Mouse (Mus musculus): ENCODE measurements around the gene Zfyve1.
A peak's percentile ranks its signal among the peaks of the same experiment; 100 is the strongest.
"Not testable (repeated sequence)": the region's sequence is repeated elsewhere in the genome, so short reads cannot be mapped to it uniquely, and the experiment has no call there.

Gene Zfyve1

DNA sequence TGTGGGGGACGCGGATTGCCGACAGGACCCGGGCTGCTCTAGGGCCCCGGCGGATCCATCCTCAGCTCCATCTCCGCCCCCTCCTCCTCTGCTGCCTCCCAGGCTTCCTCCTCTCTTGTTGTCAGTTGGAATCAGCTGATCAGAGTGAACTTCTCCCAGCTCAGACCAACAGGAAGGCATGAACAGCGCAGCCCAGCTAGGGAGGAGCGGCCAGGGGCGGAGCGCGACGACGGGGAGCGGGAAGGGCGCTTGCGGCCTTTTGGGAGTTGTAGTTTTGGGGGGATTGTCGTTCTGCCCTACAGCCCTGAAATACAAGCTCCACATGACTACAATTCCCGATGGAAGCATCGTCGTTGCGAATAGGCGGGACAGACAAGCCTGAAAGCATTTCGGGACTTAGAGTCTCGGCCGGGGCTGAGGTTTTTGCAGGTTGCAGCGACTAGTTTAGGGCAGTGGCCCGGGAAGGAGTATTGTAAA is at the start of gene Zfyve1:
TSS of gene Zfyve1 (minus strand) at position 198 of the 477 bp plus-strand sequence.
- peak; percentile 94 for DNase-seq (ENCODE audit: extremely low spot score)

DNA sequence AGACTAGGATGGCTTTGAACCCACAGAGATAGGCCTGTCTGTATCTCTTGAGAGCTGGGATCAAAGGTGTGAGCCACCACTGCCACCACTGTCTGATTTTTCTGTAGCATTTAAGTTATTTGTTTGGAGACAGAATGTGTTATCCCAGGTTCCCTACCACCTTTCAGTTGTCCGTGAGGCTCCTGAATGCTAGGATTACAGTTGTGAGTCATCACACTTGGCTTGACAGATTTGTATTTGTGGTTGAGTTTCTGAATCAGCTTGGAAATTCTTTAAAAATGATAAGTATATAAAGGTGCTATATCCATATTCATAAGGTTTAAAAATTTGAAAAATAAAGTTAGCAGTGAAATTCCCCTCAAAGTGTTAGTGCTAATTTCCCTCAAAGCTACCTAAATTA is 46.1 kb upstream of the Zfyve1 start:
- no peak for DNase-seq (ENCODE audit: extremely low spot score)

DNA sequence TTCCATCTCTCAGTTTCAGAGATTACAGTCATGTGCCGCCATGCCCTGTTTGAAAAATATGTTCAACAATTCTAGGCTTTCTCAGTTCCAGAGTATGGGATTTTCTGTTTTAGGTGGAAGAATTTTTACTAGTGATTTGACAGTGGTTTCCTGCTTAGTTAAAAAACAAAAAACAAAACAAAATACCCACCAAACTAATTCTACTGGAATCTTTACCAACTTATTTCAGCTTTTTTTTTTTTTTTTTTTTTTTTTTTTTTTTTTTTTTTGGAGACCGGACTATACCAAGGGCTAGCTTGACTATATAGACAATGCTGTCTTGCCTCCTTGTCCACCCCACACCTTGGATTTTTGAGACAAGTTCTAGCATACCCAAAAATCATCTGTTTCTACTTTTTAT is 44.2 kb upstream of the Zfyve1 start:
- no peak for DNase-seq (ENCODE audit: extremely low spot score)

DNA sequence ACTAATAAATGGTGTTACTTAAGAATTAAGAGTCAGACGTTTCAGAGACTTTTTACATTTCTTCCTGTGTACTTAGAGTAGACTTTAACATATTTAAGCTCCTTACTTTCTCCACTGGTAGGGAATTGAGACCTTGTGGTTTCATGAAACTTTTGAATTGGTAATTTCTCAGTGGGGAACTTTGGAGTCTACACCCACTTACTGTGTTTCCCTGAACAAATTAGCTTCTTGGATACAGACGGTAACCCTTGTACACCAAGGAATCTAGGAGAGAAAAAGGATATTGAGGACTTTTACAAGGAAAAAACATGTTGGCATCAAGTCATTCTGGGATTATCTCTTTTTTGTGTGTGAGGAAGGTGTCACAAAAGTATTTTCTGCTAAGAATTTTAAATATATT is 36.8 kb upstream of the Zfyve1 start:
- DNase-seq (ENCODE audit: extremely low spot score): no peak

DNA sequence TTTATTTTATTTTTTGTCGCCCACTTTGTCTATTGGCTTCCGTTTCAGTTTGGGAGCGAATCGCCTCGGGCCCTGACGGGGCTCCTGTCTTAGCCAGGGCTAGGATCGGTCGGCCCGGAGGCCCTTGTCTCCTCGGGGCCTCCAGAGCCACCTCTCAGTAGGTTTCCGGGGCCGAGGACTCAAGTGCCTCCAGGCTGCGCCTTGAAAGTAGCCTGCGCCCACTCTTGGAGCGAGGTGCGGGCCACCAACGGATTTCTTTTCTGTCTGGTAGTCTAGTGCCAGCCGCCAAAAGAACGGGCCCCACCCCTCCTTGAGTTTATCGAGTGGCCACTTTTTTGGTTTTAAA is 35.6 kb upstream of the Zfyve1 start:
- DNase-seq (ENCODE audit: extremely low spot score): no peak

DNA sequence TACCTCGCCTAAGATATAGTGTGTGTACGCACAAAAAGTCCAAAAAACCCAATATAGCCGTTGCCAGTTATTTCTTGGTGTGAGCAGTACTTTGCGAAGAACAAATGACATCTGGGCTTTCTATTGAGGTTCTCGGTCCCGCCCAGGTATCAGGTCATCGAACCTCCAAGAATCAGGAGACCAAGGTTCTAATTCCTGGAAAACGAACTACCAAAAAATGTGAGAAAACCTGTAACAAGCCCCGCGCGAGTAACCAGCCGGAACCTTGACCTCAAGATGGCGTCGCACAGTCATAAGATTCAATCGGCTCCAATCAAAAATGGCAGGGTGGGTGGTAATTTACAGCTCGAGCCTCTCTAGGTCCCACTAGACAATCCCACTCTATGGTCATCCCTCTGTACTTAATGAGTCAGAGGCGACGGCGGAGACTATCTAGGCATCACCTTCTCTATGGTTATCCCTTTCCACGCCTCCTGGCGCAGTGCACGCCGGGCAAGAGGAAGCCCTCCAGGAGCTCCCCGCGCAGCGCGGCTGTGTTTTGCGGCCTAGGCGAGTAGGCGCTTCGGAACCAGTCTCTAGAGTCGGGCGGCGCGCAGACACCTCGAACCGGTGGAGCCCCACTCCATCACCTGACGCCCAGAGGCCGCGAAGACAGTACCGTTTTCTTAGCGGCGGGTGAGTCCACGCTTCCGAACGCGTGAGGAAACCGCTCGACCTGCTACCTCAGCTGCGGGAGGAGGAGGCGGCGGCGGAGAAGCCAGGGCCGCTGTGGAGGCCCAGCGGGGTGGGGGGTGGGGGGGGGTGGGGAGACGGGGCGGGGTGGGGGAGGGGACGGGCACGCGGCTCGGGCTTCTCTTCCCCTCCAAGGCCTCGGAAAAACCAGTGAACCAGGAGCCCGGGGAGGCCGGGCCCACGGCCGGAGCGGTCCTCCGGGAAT is 35.0 kb upstream of the Zfyve1 start:
- DNase-seq (ENCODE audit: extremely low spot score): peak; percentile 98

DNA sequence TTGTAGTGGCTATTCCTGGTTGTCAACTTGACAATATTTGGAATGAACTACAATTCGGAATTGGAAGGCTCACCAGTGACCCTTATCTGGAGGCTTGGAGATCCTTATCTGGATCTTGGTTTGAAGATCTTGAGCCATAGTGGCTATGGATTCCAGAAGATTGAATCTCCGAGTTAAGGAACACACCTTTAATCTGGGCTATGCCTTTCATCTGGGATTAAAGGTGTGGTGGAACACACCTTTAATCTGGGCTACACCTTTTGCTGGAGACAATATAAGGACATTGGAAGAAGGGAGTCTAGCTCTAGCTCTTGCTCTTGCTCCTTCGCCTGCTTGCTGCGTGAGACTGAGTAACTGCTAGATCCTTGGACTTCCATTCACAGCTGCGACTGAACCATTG is 33.9 kb upstream of the Zfyve1 start, which contains the start of gene Rbm25:
TSS of gene Rbm25 (plus strand) at position 301 of the 400 bp plus-strand sequence.
- DNase-seq (ENCODE audit: extremely low spot score): not testable (repeated sequence)

DNA sequence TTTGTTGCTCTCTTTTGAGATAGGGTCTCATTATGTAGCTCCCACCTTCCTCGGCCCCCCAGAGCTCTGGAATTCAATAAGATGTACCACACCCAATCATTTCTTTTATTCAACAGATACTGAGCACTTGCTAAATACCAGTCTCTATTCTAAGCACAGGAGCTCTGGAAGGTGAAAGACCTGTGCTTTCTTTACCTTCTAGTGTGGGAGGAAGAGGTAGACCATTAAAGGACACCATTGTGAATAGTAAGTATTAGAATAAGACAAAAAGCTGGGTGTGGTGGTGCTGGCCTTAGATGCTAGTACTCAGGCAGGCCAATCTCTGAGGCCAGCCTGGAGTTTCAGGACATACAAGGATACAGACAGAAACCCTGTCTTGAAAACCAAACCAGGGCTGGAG is 27.3 kb upstream of the Zfyve1 start:
- DNase-seq (ENCODE audit: extremely low spot score): no peak

DNA sequence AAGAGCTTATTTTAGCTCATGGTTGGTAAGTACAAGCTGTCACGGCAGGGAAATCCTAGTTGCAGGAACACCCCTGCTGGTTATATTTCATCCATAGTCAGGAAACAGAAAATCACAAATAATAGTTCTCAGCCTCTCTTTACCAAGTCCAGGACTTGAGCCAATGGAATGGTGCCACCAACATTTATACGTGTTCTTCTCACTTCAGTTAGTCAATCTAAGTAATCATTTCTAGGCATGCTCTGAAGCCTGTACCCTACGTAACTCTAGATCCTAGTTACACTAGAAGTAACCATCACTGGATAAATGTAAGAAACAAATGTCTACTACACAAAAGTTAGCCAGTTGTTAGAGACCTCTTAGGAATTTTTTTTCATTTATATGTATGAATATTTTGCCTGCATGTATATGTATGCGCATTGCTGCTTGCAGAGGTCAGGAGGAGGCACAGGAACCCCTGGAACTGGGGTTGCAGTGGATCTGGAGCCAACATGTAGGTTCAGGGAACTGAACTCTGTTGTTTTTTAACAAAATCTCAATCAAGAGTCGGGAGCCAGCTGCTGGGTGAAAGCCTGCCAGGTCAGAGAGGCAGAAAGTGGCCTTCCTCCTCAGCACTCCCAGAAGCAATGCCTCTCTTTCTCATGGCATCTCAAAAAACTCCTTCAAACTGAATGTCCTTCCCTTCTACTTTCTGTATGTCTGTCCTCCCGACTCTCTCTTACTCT is 25.2 kb upstream of the Zfyve1 start:
- no peak for DNase-seq (ENCODE audit: extremely low spot score)

DNA sequence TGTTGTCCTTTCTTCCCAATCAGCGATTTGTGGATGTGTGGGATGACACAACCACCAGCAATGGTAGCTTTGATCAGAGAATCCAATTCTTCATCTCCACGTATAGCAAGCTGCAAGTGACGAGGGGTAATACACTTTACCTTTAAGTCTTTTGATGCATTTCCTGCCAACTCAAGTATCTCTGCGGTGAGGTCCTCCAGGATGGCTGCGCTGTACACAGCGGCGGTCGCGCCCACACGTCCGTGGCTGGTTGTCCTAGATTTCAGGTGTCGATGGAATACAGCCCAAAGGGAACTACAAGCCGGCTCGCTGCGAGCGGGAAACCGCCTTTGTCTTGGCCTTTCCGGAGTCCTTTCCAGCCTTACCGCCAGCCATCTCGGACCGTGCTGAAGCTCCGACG is 23.7 kb upstream of the Zfyve1 start:
- not testable (repeated sequence) for DNase-seq (ENCODE audit: extremely low spot score)

DNA sequence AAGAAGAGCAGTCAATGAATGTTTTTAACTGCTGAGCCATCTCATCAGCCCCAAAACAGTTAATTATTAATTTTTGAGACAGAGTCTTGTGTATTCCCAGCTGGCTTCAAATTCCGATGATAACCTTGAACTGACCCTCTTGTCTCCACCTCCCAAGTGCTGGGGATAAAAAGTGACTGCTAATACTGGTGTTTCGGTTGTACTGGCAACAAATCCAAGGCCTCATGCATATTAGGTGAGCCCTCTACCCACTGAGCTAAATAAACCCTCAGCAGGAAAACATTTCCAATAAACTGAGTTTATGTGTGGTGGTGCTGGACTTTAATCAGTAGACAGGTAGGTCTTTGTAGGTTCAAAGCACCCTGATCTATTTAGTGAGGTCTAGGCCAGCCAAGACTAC is 22.0 kb upstream of the Zfyve1 start:
- no peak for DNase-seq (ENCODE audit: extremely low spot score)

DNA sequence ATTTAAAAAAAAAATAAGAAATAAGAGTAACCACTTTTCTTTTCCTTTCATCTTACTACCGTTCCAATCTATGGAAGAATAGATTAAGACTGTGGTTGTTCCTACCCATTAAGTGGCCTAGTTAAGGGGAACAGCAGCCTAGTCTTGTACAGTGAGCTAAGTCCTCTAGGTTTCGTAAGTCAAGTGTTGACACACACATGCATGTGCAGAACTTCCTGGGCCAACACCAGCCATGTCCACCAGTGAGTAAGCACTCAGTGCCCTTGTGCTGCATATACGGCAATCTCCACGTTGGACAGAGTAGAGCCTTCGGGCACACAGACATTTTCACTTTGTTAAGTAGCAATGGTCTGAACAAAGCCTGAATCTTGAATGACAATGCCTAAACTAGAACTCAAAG is 20.2 kb upstream of the Zfyve1 start:
- DNase-seq (ENCODE audit: extremely low spot score): no peak

DNA sequence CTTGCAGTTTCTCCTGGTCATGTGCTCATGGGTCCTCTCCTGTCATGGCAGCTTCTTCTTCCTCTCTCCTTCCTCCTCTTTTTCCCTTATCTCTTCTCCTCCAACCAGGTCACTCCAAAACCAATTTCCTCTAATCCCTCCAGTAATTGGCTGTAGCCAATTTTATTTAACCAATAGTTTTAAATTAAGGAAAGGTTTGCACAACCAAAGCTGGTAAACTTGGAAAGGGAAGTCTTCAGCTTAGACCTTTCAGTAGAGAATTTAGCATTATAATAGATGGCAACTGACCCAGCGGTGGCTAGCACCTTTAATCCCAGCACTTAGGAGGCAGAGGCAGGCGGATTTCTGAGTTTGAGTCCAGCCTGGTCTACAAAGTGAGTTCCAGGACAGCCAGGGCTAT is 9.4 kb upstream of the Zfyve1 start:
- DNase-seq (ENCODE audit: extremely low spot score): not testable (repeated sequence)

DNA sequence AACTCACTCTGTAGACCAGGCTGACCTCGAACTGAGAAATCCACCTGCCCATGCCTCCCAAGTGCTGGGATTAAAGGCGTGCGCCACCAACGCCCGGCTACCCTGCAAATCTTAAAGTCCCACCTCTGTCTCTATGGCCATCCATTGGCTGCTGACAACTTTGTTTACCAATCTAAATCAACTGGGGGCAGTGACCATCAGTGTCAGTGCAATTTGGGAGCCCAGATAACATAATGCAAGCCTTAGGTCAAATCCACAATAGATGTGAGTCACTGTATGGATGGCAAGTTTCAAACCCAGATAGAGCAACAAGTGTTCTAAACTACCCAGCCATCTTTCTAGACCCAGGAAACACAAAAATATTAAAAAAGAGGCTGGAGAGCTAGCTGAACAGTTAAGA is 5.3 kb upstream of the Zfyve1 start:
- DNase-seq (ENCODE audit: extremely low spot score): no peak

DNA sequence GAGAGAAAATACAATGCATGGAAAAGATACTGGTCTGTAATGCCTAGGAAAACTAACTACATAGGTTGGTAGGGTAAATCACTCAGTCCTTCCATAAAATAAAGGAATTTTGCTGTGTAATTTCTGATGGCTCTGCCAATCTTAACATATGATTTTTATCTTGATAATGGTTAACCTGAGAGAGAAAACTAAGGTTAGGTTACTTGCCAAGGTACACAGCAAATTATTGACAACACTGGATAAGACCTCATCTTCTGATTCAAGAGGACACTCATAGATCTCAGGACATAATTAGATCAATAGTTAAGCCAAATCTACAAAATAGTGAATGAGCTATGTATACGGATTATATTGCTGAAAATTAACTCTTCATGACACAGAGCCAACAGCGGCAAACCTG is 859 bp upstream of the Zfyve1 start:
- DNase-seq (ENCODE audit: extremely low spot score): no peak

DNA sequence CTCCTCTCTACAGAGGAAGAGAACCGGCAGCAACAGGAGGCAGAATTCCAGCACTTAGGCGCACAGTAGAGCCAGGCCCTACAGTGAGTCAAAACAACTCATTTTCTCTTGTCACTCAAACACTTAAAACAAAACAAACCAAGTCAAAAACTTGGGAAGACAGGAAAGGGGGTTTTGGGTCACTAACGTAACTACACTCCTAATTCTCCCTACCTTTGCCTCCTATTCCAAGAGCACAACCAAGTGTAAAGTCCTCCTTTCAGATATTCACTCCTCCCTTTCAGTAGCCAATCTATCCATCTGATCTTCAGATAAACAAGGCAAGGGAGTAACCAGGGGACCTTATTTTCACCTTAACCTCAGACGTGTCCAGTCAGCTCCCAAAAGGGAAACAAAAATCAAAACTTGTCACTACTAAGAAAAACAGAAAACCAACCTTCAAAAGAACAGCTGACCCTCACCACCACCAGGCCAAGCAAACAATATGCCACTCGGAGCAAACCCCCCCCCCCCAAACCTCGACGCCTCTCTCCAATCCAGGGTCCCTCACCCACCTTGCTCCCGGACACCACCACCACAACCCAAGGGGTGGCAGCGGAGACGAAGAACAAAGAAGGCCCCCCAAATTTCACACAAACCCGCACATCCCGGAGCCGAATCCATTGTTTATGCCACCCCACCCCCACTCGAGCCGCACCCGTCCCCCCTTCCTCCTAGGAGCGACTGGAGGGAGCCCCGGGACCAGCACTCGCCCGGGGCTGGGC is 649 bp downstream of the Zfyve1 start:
- DNase-seq (ENCODE audit: extremely low spot score): peak; percentile 10

DNA sequence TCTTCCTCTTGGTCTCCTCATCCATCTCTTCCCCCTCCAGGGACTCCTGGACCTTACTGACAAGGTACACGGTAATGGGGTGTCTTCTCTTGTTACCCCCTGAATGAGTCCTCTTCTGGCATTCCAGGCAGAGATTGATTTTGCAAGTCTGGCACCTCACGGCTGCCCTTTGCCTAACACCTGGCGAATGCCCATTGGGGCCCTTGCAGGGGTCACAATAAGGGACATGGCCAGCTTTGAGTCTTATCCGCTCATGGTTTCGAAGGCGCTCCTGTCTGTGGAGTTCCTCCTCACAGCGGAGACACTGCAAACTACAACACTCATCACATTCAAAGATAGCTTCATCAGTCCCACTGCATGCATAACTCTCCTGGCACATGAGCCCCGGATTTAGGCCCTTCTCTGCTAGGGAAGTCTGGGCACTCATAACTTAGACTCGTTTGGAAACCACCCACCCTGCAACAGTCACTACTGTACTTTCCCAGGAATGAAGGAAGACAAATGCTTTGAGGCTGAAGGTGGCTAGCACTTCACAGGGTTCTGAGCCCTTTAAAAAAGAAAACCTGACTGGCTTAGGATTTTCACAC is 2.5 kb downstream of the Zfyve1 start:
- DNase-seq (ENCODE audit: extremely low spot score): no peak

DNA sequence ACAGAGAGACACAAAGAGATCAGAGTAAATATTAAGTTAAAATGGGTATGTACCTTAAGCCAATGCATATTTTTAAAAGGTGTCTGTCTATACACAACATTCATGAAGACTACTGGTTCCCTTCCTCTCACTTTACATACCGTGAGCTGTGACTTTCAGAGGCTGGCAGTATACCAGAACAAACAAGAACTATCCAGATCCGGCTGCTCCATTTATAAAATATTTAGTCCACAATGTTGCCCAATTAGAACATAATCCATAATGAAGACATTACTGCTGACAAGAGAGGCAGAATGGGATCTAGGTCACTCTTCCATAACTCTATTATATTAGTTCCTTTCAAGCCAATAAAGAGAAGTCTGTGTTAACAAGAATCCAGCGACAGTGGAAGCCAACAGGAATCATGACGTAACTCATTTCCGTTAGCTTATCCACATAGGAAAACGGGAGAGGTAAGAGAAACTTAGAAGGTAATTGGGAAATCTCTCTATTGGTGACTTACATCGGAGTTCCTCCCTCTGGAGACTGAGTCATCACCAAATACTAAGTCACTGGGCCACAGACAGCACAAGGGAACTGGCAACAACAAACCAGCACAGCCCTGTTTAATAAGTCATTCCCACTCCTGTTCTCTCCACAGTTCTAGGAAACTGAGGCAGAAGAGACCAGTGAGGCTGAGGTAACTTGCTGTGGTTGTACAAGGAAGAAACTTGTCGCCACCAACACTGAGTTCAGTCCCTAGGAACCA is 5.1 kb downstream of the Zfyve1 start:
- DNase-seq (ENCODE audit: extremely low spot score): no peak

DNA sequence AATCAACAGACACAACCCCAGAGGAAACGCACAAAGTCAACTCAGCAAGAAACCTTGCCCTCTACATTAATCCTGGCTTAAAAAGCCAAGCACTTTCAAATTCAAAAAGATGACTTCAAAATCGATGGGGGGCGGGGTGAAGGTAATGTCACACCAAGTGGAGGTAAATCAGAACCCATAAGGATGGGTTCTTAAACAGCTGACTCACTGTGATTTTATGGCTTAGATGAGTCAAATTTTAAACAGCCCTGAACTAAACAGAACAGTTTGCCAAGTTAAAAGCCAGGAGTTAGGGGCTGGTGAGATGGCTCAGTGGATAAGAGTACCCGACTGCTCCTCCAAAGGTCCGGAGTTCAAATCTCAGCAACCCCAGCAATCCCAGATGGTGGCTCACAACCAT is 10.4 kb downstream of the Zfyve1 start:
- DNase-seq (ENCODE audit: extremely low spot score): no peak

DNA sequence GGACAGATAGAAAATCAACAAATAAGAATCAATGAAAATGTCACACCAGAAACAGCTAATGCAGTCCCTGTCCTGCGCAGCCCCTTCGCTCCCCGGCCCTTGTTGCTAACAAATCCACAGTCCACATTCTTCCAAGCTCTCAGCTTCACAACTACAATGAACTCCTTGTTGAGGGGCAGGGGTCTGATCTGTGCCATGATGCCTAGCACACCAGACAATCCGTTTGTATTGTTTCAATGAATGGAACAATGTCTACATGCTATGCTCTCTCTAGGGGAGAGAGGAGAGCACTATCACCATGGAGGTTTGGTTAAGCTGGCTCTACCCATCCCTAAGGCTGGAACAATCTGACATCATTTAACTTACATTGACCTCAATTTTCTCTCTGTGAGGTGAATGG is 14.3 kb downstream of the Zfyve1 start:
- DNase-seq (ENCODE audit: extremely low spot score): no peak

DNA sequence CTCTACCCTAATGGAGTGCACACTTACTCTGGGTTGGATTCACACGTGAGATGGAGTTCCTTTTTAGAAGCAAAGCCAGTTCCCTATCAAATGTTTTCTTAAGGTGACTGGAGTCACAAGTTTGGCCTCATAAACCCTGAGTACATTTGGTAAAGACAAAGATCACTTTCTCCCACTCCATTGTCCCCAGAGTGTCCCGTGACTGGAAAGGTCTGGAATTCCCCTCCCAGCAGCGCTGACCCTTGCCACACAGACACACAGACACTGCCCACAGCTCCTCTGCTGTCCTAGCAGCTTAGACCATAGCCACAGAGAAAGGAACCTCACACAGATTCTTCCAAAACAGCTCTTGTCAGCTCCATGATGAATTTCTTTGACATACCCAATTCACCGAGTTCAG is 14.9 kb downstream of the Zfyve1 start:
- DNase-seq (ENCODE audit: extremely low spot score): no peak

Data from embryo, embryonic 9.5 days (tissue).